Mouse (Mus musculus) liver, adult 2 months (tissue): ENCODE measurements around the gene 4430402I18Rik. TPM values are rescaled to one million over a fixed set of nuclear protein-coding genes. Genes with fewer than 3 reads are reported as not detected.

ENCODE experiments used
- DNase-seq: peaks from one replicate; pipeline ENCODE4 v3.0.0-alpha.2; 2011; ENCODE audit warnings: low read depth, low spot score; ENCODE audit errors: extremely low read depth
- H3K27ac ChIP-seq: fragments of 200-500 bp; replicated peaks from 2 replicates; pipeline ENCODE4 v1.5.1; 2012; ENCODE audit warnings: low read depth, mild to moderate bottlenecking, control low read depth, inconsistent platforms, low read length; ENCODE audit not compliant: insufficient read depth
- H3K27me3 ChIP-seq: fragments of 200-500 bp; 2 replicates; pipeline ENCODE4 v1.6.1; 2012; ENCODE audit warnings: mild to moderate bottlenecking, moderate library complexity, low read length, inconsistent platforms; ENCODE audit not compliant: control insufficient read depth, insufficient read depth
- H3K36me3 ChIP-seq: fragments of 200-500 bp; 2 replicates; pipeline ENCODE4 v1.6.1; 2012; ENCODE audit warnings: low read length, inconsistent platforms; ENCODE audit not compliant: control insufficient read depth, insufficient read depth
- H3K4me1 ChIP-seq: fragments of 200-500 bp; 2 replicates; pipeline ENCODE4 v1.6.1; 2011; ENCODE audit warnings: low read length; ENCODE audit not compliant: control insufficient read depth, insufficient read depth
- H3K4me3 ChIP-seq: fragments of 200-500 bp; 2 replicates; pipeline ENCODE4 v1.5.1; 2011; ENCODE audit warnings: low read depth, mild to moderate bottlenecking, control low read depth, low read length, moderate library complexity; ENCODE audit not compliant: insufficient read depth
- H3K79me2 ChIP-seq: fragments of 200-500 bp; 2 replicates; pipeline ENCODE4 v1.6.1; 2012; ENCODE audit warnings: inconsistent platforms, mild to moderate bottlenecking, low read length, moderate library complexity; ENCODE audit not compliant: control insufficient read depth, insufficient read depth
- H3K9ac ChIP-seq: fragments of 200-500 bp; 2 replicates; pipeline ENCODE4 v1.6.1; 2012; ENCODE audit warnings: low read depth, mild to moderate bottlenecking, control low read depth, inconsistent platforms, low read length
- CTCF ChIP-seq: fragments of 200-500 bp; IDR thresholded peaks from 2 replicates; pipeline ENCODE4 v1.5.1; 2011; ENCODE audit warnings: low read depth, low read length, control low read depth
- POLR2A ChIP-seq: fragments of 200-500 bp; IDR thresholded peaks from 2 replicates; pipeline ENCODE4 v1.6.1; 2011; ENCODE audit warnings: low read length, control low read depth; ENCODE audit not compliant: insufficient read depth; ENCODE audit errors: extremely low read depth
- WGBS: fragments of 180-500 bp; shearing (Covaris S2); methylation state at CpG from one replicate; pipeline ENCODE4 v1.1.7; 2018; 5-methylcytosine and 5-hydroxymethylcytosine counted together
- polyA plus RNA-seq: library from polyadenylated mRNA; depleted of rRNA; stranded (reverse); fragments of >200 nt; gene quantifications from 2 replicates; pipeline ENCODE4 v1.2.3, GENCODE M21; 2012
- total RNA-seq: library from RNA; depleted of rRNA; stranded (reverse); fragments of >200 nt; gene quantifications from 2 replicates; pipeline ENCODE4 v1.2.3, GENCODE M21; 2014

The 4430402I18Rik gene
- total and polyA plus RNA-seq, 2 experiments, result 1.8 to 3.4 TPM

- H3K79me2 ChIP-seq, result no peaks in the 10 kb centered on the region
- H3K9ac ChIP-seq, result no peak overlapping the region
- TF ChIP-seq CTCF (no peak), POLR2A (no peak)
- DNase-seq, result no peak
- H3K27me3 ChIP-seq, result no peaks in the 10 kb centered on the region
- no peaks in the 10 kb centered on the region for H3K36me3 ChIP-seq
- no peaks in the 10 kb centered on the region for H3K4me1 ChIP-seq
- no peak overlapping the region for H3K27ac ChIP-seq
- no peak overlapping the region for H3K4me3 ChIP-seq
- WGBS, result 89% methylated on average over 5 of the region's 5 CpGs
Measured at GRCm38 (mm10) chr19:28891238-28891637, 76.4 kb downstream of the 4430402I18Rik start.

DNA sequence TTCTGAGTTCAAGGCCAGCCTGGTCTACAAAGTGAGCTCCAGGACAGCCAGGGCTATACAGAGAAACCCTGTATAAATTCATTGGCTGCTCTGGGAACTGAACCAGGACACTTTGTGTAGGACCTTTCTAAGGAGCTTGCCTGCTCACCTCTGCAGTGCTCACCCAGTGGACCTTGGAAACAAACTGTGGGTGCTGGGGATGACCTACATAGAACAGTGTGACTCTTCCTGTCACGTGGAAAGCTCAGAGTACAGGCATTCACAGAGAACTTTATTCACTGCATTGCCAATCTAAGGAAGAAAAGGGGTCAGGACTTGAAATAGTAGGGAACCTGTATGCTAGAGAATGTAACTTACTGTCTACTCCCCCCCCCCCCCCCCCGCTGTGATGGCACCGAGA lies 78.3 kb downstream of the 4430402I18Rik start:
- Histone ChIP-seq H3K4me3 (no peak overlapping the region), H3K27me3 (no peaks in the 10 kb centered on the region), H3K9ac (no peak overlapping the region), H3K4me1 (no peaks in the 10 kb centered on the region), H3K36me3 (no peaks in the 10 kb centered on the region), H3K79me2 (no peaks in the 10 kb centered on the region), H3K27ac (no peak overlapping the region)
- WGBS, result 51% methylated on average over 3 of the region's 3 CpGs
- TF ChIP-seq POLR2A, result no peak
- TF ChIP-seq CTCF, result no peak
- peak; percentile 26 for DNase-seq

DNA sequence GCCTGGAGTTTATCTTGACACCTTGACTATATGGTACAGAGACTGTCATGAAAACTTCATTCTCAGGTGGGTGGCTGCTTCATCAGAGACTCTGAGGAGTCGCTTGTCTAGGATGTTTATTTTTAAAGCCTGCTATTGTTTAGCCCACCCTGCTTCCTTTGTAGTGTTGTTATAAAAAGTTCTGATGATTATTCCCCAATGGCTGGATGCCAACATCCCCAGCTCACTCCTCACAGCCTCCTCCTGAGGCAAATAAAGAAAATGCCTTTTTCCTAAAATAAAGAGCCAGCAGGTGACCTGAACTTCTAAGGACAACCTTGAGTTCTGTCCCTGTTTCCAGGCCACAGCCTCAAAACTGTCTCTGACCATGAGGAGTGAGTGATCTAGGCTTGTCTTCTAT lies 79.1 kb downstream of the 4430402I18Rik start:
- Histone ChIP-seq H3K79me2 (no peaks in the 10 kb centered on the region), H3K27ac (no peak overlapping the region), H3K4me3 (no peak overlapping the region), H3K4me1 (no peaks in the 10 kb centered on the region), H3K9ac (no peak overlapping the region), H3K36me3 (no peaks in the 10 kb centered on the region), H3K27me3 (no peaks in the 10 kb centered on the region)
- DNase-seq, result no peak
- TF ChIP-seq POLR2A (no peak), CTCF (no peak)
- WGBS, result 78% methylated on average over 1 of the region's 1 CpGs

GRCm38 (mm10) chr19:28883126-28883525 lies 84.5 kb downstream of the 4430402I18Rik start:
- Histone ChIP-seq H3K4me3 (no peak overlapping the region), H3K9ac (no peak overlapping the region), H3K36me3 (no peaks in the 10 kb centered on the region), H3K4me1 (no peaks in the 10 kb centered on the region), H3K27me3 (no peaks in the 10 kb centered on the region), H3K79me2 (no peaks in the 10 kb centered on the region), H3K27ac (no peak overlapping the region)
- WGBS, result 71% methylated on average over 1 of the region's 1 CpGs
- TF ChIP-seq CTCF, result peak; percentile 88
- TF ChIP-seq POLR2A, result no peak
- peak; percentile 13 for DNase-seq

DNA sequence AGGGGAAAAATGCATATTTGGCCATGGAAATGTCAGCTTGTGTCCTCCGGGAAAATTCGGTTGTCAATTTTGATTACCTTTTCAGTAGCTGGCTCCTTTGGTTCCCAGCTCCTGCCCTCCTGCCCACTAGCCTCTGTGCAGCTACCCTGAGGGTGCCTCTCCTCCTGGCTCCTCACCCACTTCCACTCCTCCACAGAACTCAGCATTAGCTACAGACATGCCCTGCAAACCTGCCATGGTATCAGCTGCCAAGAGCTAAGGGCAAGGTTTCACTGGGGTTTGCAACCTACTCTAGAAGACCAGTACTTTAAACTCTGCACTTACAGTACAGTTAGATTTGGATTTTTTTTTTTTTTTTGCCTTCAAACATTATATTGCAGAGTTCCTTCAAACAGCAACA lies 88.1 kb downstream of the 4430402I18Rik start:
- Histone ChIP-seq H3K4me1 (no peaks in the 10 kb centered on the region), H3K36me3 (no peaks in the 10 kb centered on the region), H3K4me3 (no peak overlapping the region), H3K9ac (no peak overlapping the region), H3K27ac (no peak overlapping the region), H3K79me2 (no peaks in the 10 kb centered on the region), H3K27me3 (no peaks in the 10 kb centered on the region)
- TF ChIP-seq POLR2A, result no peak
- TF ChIP-seq CTCF, result no peak
- 93% methylated on average over 2 of the region's 2 CpGs for WGBS
- DNase-seq, result no peak

GRCm38 (mm10) chr19:28870351-28870750 lies 97.2 kb downstream of the 4430402I18Rik start:
- WGBS, result 81% methylated on average over 2 of the region's 2 CpGs
- no peaks in the 10 kb centered on the region for H3K79me2 ChIP-seq
- H3K27ac ChIP-seq, result no peak overlapping the region
- H3K36me3 ChIP-seq, result no peaks in the 10 kb centered on the region
- no peak overlapping the region for H3K4me3 ChIP-seq
- H3K4me1 ChIP-seq, result peaks cover 8% of the 10 kb centered on the region; the same call in 1 of the 2 replicates
- H3K27me3 ChIP-seq, result no peaks in the 10 kb centered on the region; the same call in 1 of the 2 replicates
- TF ChIP-seq POLR2A (no peak), CTCF (no peak)
- no peak overlapping the region for H3K9ac ChIP-seq
- no peak for DNase-seq
